Mouse (Mus musculus) gonadal fat pad, adult 2 months (tissue): ENCODE measurements around the gene Fat3. TPM values are rescaled to one million over a fixed set of nuclear protein-coding genes. Genes with fewer than 3 reads are reported as not detected.

ENCODE experiments used
- DNase-seq: peaks from one replicate; pipeline ENCODE4 v3.0.0-alpha.2; 2012; ENCODE audit warnings: low read depth
- polyA plus RNA-seq: library from polyadenylated mRNA; depleted of rRNA; stranded (reverse); fragments of >200 nt; gene quantifications from 2 replicates; pipeline ENCODE4 v1.2.3, GENCODE M21; 2012

The Fat3 gene
- polyA plus RNA-seq, 1 experiment = 1.00 TPM

DNA sequence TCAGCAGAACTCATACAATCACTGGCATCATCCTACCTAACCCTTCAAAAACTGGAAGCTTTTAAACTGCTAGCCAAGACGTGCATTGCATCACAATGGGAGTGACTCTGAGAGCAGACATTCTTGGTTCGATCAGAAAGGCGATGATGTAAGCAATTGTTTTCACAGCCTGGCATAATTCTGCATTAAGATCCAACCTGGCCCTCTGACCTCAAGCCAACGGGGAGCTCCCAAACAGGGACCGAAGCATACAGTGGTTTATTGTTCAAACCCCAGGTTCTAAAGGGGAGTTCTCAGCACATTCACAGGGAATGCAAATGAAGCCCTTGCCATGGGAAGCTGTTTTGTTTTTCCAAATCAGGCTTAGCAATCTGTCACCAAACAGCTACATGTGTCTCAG is 63.3 kb downstream of the Fat3 start:
- DNase-seq = no peak

DNA sequence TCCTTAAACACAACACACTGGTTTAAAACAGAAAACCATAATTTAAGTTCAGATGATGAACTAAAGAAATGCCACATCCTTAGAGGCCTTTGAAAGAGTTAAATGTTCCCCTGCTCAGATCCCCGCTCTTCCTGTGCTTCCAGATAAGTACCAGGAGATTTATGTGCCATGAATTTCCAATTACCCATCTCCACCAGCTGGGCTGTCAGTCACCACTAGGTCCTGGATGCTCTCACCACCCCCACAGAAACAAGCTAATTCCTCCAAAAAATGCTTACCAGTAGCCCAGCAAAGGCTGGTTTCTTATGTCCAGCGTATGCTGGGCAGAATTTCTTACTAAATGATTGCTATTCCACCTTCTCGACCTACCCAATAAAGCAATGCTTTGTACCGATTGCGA is 72.5 kb downstream of the Fat3 start:
- DNase-seq = no peak

DNA sequence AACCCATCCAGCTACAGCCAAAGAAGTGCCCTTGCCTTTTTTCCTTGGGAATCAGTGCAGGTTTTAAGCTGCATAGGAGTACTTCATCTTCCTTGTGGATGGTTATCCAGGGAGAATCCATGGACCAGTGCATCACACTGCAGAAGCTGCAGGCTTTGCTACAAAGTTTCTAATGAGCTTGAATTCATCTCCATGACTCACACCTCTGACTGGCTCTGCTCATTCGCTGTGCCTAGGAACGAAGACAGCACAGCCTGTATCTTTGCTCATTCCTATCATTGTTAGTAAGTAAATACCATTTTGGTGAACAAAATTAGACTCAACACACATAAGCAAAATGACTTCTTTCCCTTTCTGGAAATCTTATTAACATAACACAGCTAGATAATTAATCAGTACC is 78.4 kb downstream of the Fat3 start:
- DNase-seq = no peak

DNA sequence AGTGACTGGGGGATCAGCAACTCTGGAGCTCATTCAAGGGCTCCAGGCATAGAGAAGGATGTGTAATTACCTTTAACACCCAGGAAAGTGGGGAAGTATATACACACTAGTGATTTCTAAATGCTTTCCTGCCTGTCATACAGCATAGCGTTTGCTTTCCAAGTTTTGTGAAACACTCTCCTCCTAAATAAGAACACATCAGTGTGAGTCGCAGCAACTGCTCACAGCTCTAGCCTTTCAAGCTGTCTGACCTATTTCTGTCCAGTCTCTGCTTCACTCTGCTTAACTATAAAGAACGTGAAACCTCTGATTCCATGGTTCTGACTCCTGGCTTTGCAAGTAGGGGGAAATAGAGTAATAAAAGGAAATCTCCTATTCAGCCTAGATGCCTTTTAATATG is 98.3 kb downstream of the Fat3 start:
- no peak for DNase-seq

DNA sequence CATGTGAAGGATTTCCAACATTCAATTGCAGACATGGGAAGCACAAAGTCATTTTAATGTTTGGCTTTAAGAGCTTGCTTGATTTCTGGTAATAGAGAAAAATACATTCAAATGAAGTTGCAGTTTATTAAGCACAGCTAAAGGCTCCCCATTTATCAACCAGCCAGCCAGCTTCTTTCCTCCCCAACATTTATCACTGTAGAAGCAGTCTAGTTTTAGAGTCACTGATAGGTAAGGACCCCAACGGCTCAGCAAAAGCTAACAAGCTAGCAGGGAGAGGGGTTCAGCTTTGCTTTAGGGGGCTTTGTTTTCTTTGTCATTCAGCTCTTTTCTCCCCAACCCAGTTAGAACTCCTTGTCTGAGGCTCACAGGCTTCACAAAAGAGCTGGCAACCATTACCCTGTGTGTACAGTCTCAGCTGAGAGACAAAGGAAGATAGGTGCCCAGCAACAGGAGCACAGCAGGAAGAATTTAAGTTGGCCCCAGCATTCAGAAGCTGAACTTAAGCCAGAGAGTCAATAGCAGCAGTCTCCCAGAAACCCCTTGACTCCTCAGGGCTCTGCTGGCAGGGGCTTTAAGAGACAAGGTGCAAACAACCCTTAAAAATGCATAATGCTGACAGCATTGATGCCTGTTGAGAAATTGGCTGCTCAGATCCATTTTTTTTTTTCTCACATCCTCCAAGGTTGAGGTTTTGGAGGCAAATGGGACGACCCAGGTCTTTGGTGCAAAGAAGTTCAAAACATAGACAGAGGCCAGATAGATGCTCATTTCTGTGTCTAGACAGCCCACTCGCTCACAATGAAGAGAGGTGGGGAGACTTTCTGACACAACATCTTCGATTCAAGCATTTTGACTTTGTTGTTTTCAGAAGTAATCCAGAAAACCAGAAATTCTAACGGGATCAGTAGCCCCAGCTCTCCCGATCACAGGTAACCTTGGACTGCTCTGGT is 102.1 kb downstream of the Fat3 start:
- no peak for DNase-seq

DNA sequence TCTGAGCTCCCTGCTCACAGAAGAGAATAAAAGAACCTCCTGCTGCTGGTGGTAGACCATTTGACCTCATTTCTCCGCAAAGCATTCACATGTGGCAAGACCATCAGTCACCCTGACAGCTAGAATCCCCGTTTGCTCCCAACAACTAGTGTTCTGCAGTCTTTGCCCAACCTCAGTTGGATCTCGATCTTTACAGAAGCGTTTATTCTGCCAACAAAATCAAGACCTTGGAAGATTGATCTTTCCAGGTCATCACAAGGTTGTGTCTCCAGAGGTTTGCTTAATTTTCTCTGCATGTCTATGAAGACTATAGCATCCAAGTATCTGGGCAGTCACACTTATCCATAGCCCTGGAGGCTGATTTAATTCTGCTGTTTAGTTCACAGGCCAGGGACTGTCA is 111.9 kb downstream of the Fat3 start:
- no peak for DNase-seq

DNA sequence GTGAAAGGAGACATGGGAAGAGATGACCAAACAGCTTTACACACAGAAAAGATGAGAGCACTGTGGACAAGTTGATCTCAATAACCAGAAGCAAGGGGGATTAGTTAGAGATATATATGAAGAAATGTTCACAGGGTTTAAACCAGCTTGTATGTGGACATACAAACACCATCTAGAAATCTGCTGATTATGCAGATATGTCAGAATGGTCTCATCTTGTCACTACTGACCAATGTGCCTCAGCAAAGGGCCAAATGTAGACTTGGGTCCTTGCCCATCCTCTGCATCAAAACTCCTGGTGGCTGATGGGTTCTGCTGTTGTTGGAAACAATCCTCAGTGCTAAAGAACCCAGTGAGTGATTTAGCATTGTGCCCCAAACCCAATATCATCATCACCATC is 113.6 kb downstream of the Fat3 start:
- DNase-seq = no peak

DNA sequence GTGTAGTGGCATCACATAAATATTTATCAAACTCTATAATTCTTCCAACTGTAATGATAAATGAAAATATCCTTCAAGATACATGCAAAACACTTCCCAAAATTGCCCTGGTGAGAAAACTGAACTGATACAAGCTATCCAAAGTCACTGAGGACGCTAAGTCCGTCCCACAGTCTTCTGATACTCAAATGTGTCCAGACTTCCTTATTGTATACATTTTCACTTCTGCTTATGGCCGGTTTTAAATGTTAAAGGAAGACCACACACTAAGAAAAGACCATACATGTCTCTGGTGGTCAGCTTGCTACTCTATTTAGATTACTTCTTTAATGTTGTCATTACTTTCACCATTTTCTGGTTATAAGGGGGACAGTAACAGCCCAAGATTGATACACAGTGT is 137.4 kb downstream of the Fat3 start:
- no peak for DNase-seq

DNA sequence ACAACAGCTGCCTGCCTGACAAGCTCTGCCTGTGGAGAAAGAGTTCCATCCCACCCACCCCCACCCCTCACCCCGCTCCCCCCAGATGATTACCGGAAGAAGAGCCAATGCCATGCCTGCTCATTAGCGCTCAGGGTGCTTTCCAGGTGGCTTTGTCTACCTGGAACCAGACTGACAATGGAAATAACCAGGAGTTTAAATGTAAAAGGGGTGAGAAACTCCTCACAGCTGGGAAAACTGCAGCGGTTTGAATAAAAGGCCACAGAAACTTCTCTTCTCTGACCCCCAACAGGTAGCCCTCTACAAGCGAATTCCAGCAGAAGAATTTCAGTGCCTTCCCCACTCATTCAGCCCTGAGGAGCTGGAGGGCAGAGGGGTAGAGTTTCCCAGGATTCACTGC is 139.3 kb downstream of the Fat3 start:
- DNase-seq = no peak

DNA sequence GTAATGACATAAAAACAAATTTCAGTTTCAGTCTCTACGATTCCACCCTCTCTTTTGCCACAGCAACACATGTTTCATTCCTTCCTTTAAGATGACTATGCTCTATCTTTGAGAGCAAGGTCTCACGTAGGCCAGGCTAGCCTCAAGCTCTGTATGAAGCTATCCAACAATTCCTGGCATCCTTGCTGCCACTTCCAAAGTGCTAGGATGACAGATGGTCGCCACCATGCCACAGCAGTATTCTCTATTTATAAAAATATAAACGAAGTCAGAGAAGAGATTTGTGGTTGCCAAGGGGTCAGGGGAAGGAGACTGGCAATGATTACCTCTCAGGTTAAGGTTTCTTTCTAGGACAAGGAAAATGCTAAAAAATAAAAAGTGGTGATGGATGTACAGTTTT is 144.4 kb downstream of the Fat3 start:
- DNase-seq = no peak

DNA sequence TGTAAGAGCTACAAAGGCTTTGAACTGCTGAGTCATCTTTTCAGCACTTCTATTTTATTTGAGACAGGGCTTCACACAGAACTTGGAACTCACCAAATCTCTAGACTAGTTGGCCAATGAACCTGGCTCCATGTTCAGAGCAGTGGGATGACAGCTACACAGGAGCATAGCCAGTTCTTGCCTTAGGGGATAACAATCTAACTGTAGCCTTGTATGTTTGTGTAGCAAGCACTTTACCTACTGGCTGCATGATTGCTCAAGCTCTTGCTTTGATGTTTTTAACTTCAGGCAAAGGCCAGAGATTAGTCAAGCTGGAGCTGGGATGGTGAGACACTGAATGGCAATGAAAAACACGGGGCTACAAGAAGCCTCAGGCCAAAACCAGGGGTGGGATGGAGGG is 146.2 kb downstream of the Fat3 start:
- peak; percentile 40 for DNase-seq

DNA sequence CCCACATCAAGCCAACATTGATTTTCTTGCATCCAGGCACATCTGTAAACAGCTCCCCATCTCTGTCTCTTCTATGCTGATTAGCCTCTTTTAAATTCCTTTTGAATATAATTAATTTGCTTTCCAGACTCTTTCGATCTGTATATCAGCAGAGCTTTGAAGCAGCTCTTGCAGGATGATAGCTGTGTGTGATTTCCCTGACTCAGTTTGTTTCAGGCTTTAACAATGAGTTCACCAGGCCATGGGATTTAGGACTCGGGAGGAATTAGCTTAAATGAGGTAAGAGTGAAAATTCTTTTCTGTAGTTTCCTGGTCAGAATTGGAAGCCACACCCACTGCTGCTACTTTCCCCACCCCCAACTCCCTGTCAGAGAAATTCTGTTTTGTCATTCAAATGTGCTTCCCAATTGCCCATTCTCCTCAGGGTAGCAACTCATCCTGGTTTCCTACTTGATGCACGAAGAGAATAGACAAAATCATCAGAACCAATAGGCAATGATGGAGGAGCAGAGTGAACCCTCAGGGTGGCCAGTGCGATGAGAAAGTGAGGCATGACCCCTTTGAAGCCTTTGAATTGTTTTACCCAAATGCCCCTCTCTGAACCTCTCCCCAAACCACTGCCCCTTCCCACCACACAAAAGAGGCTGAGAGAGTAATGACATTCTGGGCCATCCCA is 147.9 kb downstream of the Fat3 start:
- DNase-seq = no peak

DNA sequence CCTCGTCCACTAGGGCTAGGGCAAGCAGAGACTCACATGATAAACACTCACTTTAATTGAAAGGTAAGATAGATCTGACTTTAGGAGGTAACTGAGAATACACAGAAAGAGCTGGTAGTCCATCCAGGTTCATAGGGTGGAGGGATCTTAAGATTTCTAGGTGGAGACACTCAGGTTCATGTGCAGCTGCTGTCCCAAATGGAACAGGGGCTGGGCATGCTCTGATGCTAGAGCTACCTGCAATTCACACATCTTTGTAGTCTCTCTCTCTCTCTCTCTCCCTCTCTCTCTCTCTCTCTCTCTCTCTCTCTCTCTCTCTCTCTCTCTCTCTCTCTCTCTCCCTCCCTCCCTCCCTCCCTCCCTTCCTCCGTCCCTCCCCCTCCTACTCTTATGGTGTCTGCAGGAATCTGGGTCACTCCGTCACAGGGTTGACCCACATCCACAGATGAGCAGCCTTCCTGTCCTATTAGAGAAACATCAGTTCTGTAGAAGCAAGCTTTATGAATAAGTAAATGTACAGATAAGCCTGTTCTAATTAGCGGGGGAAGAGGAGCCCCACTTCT is 148.5 kb downstream of the Fat3 start:
- DNase-seq = no peak

DNA sequence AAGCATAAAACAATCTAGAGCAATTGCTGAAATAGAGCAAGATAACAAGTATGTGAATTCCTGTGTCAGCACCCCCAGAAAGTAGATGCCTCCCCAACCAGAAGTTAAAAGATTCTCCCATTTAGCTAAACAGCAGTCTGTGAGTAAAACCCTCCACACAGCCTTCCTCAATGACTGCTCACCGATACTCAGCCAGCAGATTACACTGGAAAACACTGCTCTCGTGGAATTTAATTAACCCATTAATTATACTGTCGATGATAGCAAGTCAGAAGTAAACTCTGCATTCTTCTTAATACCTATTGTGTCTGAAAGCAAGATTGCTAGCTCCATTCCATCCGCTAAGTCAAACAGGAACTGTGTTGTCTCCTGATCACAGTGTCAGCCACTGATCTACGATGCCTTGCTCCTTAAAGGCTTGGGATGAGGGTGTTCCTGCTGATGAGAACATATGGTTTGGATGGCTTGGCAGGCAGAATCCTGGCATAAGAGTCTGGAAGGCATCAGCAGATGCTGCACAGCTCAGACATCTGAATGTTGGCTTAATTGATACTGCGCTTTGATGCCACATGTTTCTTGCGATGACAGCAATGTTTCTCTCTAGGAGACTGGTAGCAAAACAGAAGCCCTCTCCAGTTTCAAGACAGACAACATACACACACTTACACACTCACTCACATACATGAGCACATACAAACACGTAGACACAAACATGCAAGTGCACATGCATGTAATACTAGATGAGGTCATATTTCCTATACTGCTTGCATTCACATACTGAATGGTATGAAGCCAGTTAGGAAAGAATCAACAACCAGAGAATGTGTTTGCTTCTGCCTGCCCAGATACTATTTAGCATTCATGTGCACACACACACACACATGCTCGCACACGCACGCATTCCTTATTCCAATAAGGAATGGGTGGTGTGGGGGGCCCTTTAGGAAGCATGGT is 155.9 kb downstream of the Fat3 start:
- DNase-seq = no peak

DNA sequence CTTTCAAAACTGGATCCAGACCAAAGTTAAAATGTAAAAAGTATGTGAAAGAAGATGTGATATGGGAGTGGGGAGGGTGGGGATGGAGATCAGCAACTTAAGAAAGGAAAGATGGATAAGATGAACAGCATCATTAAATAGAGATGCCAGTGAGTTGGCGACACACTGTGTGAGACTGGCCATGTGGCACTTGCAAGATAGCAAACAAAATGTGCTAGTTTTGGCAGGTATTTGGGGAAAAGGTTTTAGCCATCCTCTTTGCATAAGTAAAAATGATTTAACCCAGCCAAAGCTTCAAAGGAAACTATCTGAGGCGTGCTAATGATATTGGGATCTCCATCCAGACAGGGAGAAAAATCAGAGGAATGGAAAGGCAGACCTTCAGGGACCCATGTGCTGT is 157.9 kb downstream of the Fat3 start:
- DNase-seq = no peak

DNA sequence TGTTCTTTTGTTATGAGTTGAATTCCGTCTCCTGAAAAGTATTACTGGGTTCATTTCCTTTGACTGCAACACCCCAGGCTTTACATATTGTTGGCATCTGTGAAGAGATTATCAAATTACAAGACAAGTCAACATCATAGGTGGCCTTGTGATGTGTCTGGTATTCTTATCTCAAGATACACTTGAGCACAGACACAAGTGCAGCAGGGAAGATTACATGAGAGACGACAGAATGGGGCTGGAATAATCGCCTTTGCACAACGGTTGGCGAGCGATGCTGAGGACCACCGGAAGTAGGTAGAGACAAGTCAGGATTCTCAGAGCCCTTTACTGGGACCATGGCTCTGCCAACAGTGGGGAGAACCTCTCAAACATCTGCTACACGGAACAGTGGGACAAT is 158.5 kb downstream of the Fat3 start:
- DNase-seq = no peak

DNA sequence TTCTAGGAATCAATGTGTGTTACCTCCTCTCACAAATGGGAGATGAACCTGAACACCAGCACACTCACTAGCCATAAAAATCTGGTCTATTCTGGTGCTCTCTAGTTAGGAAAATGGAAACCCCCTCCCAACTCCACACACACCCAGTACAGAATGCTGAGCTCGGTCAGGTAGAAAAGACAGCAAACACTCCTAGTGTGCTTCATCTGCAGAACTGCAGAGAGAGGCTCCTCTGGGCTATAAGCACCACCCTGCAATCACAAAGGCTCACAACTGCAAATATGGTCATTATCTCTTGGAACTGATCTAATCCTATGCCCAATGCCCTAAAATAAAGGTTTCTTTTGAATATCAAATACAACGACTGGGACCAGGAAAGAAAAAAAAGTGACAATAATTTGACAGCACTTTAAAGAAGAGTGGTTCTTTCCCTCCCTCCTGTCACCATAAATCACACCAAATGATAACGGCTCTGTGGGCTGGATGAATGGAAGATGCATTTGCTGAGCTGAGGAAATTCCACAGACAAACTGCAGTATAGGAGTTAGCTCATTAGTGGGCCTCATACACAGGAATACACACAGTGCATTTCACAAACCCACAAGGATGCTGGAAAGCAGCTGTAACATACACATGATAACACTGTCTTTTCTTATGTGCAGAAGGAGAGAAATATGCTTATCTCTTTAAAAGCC is 170.6 kb downstream of the Fat3 start:
- no peak for DNase-seq

DNA sequence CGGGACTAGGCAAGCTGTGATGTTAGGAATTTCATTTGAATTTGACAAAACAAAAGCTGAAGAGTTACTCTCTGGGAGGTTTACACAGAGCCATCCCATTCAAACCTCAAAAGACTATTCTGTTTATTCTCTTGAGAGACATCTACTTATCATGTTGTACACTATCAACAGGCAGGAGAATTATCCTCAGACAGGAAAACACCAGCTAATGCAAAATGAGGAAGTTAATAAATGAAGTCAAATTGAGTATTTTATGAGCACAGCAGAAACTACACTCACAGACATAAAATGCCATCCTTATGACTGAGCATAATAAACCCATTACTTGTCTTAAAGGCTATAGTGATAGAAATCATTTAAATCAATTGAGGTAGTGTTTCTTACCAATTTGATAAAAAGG is 182.1 kb downstream of the Fat3 start:
- no peak for DNase-seq

DNA sequence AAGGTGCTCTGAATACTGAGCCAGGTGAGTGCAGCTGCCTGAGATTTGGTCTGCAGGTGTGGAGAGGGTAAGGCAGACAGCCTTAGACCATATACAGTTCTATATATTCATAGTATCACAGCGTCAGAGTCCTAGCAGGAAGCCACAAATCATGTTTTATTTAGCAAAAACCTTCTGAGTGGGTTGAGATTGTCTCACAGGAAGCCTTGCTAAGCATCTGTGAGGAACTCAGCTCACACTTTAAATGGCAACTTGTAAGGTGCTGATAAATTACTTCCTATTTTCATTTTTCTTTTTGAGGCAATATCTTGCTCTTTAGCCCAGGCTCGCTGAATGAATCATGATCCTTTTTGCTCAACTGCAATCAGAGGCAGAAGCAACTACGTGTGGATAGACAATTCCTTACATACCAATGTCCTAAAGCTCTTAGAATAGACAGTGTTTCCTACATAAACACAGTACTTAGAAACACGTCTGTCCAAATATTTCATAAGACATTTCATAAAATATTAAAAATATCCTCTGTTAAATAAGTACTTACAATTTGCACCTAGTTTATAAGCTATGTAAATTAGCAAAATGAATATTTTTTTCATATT is 188.4 kb downstream of the Fat3 start:
- DNase-seq = no peak
